Mouse (Mus musculus) liver, embryonic 13.5 days (tissue): ENCODE results near the gene Mta2. TPM values are rescaled to one million over a fixed set of nuclear protein-coding genes. Genes with fewer than 3 reads are reported as not detected.
"Not testable (repeated sequence)": the region's sequence is repeated elsewhere in the genome, so short reads cannot be mapped to it uniquely, and the experiment has no call there.

ENCODE experiments used
- ATAC-seq: fragments of 200-750 bp; cut with Nextera tagmentation; 2 replicates; pipeline ENCODE4 v1.8.0; 2017; ENCODE audit warnings: low read depth, mild to moderate bottlenecking, moderate number of reproducible peaks, moderate library complexity
- DNase-seq: peaks from one replicate; pipeline ENCODE4 v3.0.0; 2022
- H3K27ac ChIP-seq: fragments of 300-500 bp; sonication (generic); 2 replicates; pipeline ENCODE4 v1.5.1; 2015; ENCODE audit warnings: moderate library complexity, mild to moderate bottlenecking, inconsistent platforms
- H3K27me3 ChIP-seq: fragments of 300-500 bp; sonication (generic); 2 replicates; pipeline ENCODE4 v1.6.1; 2015; ENCODE audit warnings: mild to moderate bottlenecking, inconsistent platforms
- H3K36me3 ChIP-seq: fragments of 300-500 bp; sonication (generic); 2 replicates; pipeline ENCODE4 v1.6.1; 2015; ENCODE audit warnings: mild to moderate bottlenecking, inconsistent platforms
- H3K4me1 ChIP-seq: fragments of 300-500 bp; sonication (generic); replicated peaks from 2 replicates; pipeline ENCODE4 v1.6.1; 2015; ENCODE audit warnings: inconsistent platforms
- H3K4me2 ChIP-seq: fragments of 300-500 bp; sonication (generic); 2 replicates; pipeline ENCODE4 v1.6.1; 2015; ENCODE audit warnings: inconsistent platforms, mild to moderate bottlenecking, moderate library complexity
- H3K4me3 ChIP-seq: fragments of 300-500 bp; sonication (generic); replicated peaks from 2 replicates; pipeline ENCODE4 v1.5.1; 2015; ENCODE audit warnings: mild to moderate bottlenecking, inconsistent platforms
- H3K9ac ChIP-seq: fragments of 300-500 bp; sonication (generic); 2 replicates; pipeline ENCODE4 v1.6.1; 2015; ENCODE audit warnings: mild to moderate bottlenecking, inconsistent platforms
- H3K9me3 ChIP-seq: fragments of 300-500 bp; sonication (generic); replicated peaks from 2 replicates; pipeline ENCODE4 v1.6.1; 2016; ENCODE audit warnings: inconsistent platforms
- whole genome bisulfite sequencing: fragments of 180-500 bp; shearing (Covaris S2); methylation state at CpG from one replicate; pipeline ENCODE4 v1.1.7; 2015; ENCODE audit not compliant: insufficient replicate concordance; 5-methylcytosine and 5-hydroxymethylcytosine counted together
- polyA plus RNA-seq: library from polyadenylated mRNA; unstranded; fragments of >200 nt; fragmentation: Nextera tagmentation; extraction: Ambion mirVana; gene quantifications from 2 replicates; pipeline ENCODE4 v1.2.1, GENCODE M21; 2015

The Mta2 gene
- polyA plus RNA-seq, 1 experiment from 2014 or later, result 99.5 TPM

GRCm38 (mm10) chr19:8967893-8968292 lies 26.2 kb downstream of the Mta2 start:
- DNase-seq (no peak), ATAC-seq (no peak)
- Histone ChIP-seq H3K4me3 (peak overlapping the region; percentile 85), H3K4me2 (peak overlapping the region; percentile 94), H3K27ac (peak overlapping the region; percentile 86), H3K9ac (peak overlapping the region; percentile 91), H3K27me3 (no peaks in the 10 kb centered on the region), H3K9me3 (no peaks in the 10 kb centered on the region), H3K36me3 (peaks cover 77% of the 10 kb centered on the region), H3K4me1 (peaks cover 46% of the 10 kb centered on the region)
- 0% methylated on average over 9 of the region's 9 CpGs for WGBS

GRCm38 (mm10) chr19:8972491-8972890 lies 30.8 kb downstream of the Mta2 start:
- ATAC-seq, result not testable (repeated sequence)
- WGBS, result 74% methylated on average over 8 of the region's 8 CpGs

GRCm38 (mm10) chr19:8974638-8975037 lies 33.0 kb downstream of the Mta2 start:
- 80% methylated on average over 1 of the region's 1 CpGs for WGBS
- DNase-seq (no peak), ATAC-seq (no peak)
- H3K27ac ChIP-seq, result no peak overlapping the region
- no peak overlapping the region for H3K9ac ChIP-seq
- peaks cover 100% of the 10 kb centered on the region for H3K36me3 ChIP-seq
- no peak overlapping the region for H3K4me2 ChIP-seq
- no peak overlapping the region for H3K4me3 ChIP-seq
- peaks cover 23% of the 10 kb centered on the region for H3K4me1 ChIP-seq
- H3K9me3 ChIP-seq, result no peaks in the 10 kb centered on the region
- no peaks in the 10 kb centered on the region for H3K27me3 ChIP-seq

More at GRCm38 (mm10) chr19:8972491-8972890, 30.8 kb downstream of the Mta2 start:
- H3K4me2 ChIP-seq, H3K9ac ChIP-seq, H3K27ac ChIP-seq, H3K9me3 ChIP-seq, H3K27me3 ChIP-seq, DNase-seq, H3K4me3 ChIP-seq: not testable (repeated sequence)
- Histone ChIP-seq H3K4me1 (peaks cover 39% of the 10 kb centered on the region), H3K36me3 (peaks cover 92% of the 10 kb centered on the region)

GRCm38 (mm10) chr19:8975491-8975890 lies 33.8 kb downstream of the Mta2 start:
- 83% methylated on average over 2 of the region's 2 CpGs for WGBS
- H3K27me3 ChIP-seq, result no peaks in the 10 kb centered on the region
- DNase-seq (no peak), ATAC-seq (no peak)
- H3K9ac ChIP-seq, result no peak overlapping the region
- H3K9me3 ChIP-seq, result no peaks in the 10 kb centered on the region
- no peak overlapping the region for H3K27ac ChIP-seq
- no peak overlapping the region for H3K4me3 ChIP-seq
- peaks cover 21% of the 10 kb centered on the region for H3K4me1 ChIP-seq
- peaks cover 100% of the 10 kb centered on the region for H3K36me3 ChIP-seq
- H3K4me2 ChIP-seq, result no peak overlapping the region

- Histone ChIP-seq H3K4me2 (no peak overlapping the region), H3K9ac (no peak overlapping the region), H3K27ac (no peak overlapping the region), H3K4me3 (no peak overlapping the region), H3K9me3 (no peaks in the 10 kb centered on the region), H3K27me3 (no peaks in the 10 kb centered on the region), H3K36me3 (peaks cover 97% of the 10 kb centered on the region), H3K4me1 (peaks cover 25% of the 10 kb centered on the region)
- WGBS, result 58% methylated on average over 3 of the region's 3 CpGs
- no peak for ATAC-seq
- DNase-seq, result no peak
Observed at GRCm38 (mm10) chr19:8976535-8976934, 34.9 kb downstream of the Mta2 start.

- H3K9ac ChIP-seq, result no peak overlapping the region
- peaks cover 42% of the 10 kb centered on the region for H3K4me1 ChIP-seq
- H3K36me3 ChIP-seq, result peaks cover 54% of the 10 kb centered on the region
- ATAC-seq (no peak), DNase-seq (no peak)
- WGBS, result 33% methylated on average over 5 of the region's 5 CpGs
- no peak overlapping the region for H3K4me2 ChIP-seq
- no peaks in the 10 kb centered on the region for H3K9me3 ChIP-seq
- H3K4me3 ChIP-seq, result no peak overlapping the region
- no peak overlapping the region for H3K27ac ChIP-seq
- 0 out of 2 replicates have a peak, but pooled peaks cover 3% of the 10 kb centered on the region for H3K27me3 ChIP-seq
Observed at GRCm38 (mm10) chr19:8980771-8981170, 39.1 kb downstream of the Mta2 start.

- H3K9me3 ChIP-seq, result no peaks in the 10 kb centered on the region
- ATAC-seq (no peak), DNase-seq (no peak)
- H3K4me2 ChIP-seq, result no peak overlapping the region
- H3K4me1 ChIP-seq, result peaks cover 42% of the 10 kb centered on the region
- H3K9ac ChIP-seq, result no peak overlapping the region
- WGBS, result 53% methylated on average over 2 of the region's 2 CpGs
- H3K4me3 ChIP-seq, result no peak overlapping the region
- peaks cover 7% of the 10 kb centered on the region; the same call in 1 of the 2 replicates for H3K27me3 ChIP-seq
- peaks cover 46% of the 10 kb centered on the region for H3K36me3 ChIP-seq
- H3K27ac ChIP-seq, result no peak overlapping the region
Observed at GRCm38 (mm10) chr19:8981450-8982168, 39.9 kb downstream of the Mta2 start.

- H3K4me3 ChIP-seq, result no peak overlapping the region
- DNase-seq, result no peak
- peak overlapping the region; percentile 38; the same call in 1 of the 2 replicates for H3K27ac ChIP-seq
- H3K36me3 ChIP-seq, result peaks cover 37% of the 10 kb centered on the region
- ATAC-seq, result no peak
- no peaks in the 10 kb centered on the region for H3K9me3 ChIP-seq
- H3K27me3 ChIP-seq, result peaks cover 17% of the 10 kb centered on the region
- no peak overlapping the region for H3K4me2 ChIP-seq
- no peak overlapping the region for H3K9ac ChIP-seq
- peaks cover 42% of the 10 kb centered on the region for H3K4me1 ChIP-seq
- WGBS, result 33% methylated on average over 5 of the region's 5 CpGs
Observed at GRCm38 (mm10) chr19:8982303-8983149, 40.9 kb downstream of the Mta2 start.

GRCm38 (mm10) chr19:8983150-8983650 lies 41.5 kb downstream of the Mta2 start:
- peaks cover 30% of the 10 kb centered on the region for H3K36me3 ChIP-seq
- H3K9ac ChIP-seq, result no peak overlapping the region
- H3K4me2 ChIP-seq, result no peak overlapping the region
- WGBS, result 16% methylated on average over 4 of the region's 4 CpGs
- H3K27ac ChIP-seq, result peak overlapping the region; percentile 55; the same call in 1 of the 2 replicates
- ATAC-seq, result peak; percentile 39; the same call in 1 of the 2 replicates
- H3K9me3 ChIP-seq, result no peaks in the 10 kb centered on the region
- no peak for DNase-seq
- H3K4me3 ChIP-seq, result no peak overlapping the region
- peaks cover 23% of the 10 kb centered on the region for H3K27me3 ChIP-seq
- H3K4me1 ChIP-seq, result peaks cover 47% of the 10 kb centered on the region

- Histone ChIP-seq H3K9me3 (no peaks in the 10 kb centered on the region), H3K4me1 (peaks cover 54% of the 10 kb centered on the region), H3K4me3 (no peak overlapping the region), H3K9ac (no peak overlapping the region), H3K27ac (no peak overlapping the region), H3K27me3 (peaks cover 35% of the 10 kb centered on the region), H3K36me3 (peaks cover 18% of the 10 kb centered on the region), H3K4me2 (no peak overlapping the region)
- WGBS, result 38% methylated on average over 7 of the region's 7 CpGs
- ATAC-seq (no peak), DNase-seq (no peak)
Observed at GRCm38 (mm10) chr19:8984255-8984868, 42.7 kb downstream of the Mta2 start.

GRCm38 (mm10) chr19:8985891-8986290 lies 44.2 kb downstream of the Mta2 start:
- Histone ChIP-seq H3K27ac (no peak overlapping the region), H3K4me3 (no peak overlapping the region), H3K4me1 (peaks cover 63% of the 10 kb centered on the region), H3K27me3 (peaks cover 50% of the 10 kb centered on the region), H3K9ac (no peak overlapping the region), H3K9me3 (no peaks in the 10 kb centered on the region), H3K36me3 (peaks cover 3% of the 10 kb centered on the region; the same call in 1 of the 2 replicates), H3K4me2 (no peak overlapping the region)
- ATAC-seq (no peak), DNase-seq (no peak)
- WGBS, result 66% methylated on average over 5 of the region's 5 CpGs
